Mouse (Mus musculus): ENCODE data around the gene Smco2. TPM values are rescaled to one million over a fixed set of nuclear protein-coding genes. Genes with fewer than 3 reads are reported as not detected.

Gene Smco2
- 0.11 and 0.39 TPM in 2 replicates for polyA plus RNA-seq (2015; fragmentation: Nextera tagmentation; extraction: Ambion mirVana)

- Histone ChIP-seq H3K4me1 (ENCODE audit: control insufficient read depth, insufficient read depth, low read length) (peaks cover 22% of the 10 kb centered on the region), H3K36me3 (ENCODE audit: control insufficient read depth, insufficient read depth) (no peaks in the 10 kb centered on the region), H3K27me3 (ENCODE audit: control insufficient read depth, insufficient read depth, low read length) (no peaks in the 10 kb centered on the region), H3K27ac (ENCODE audit: low read length) (no peak within 1 kb of the TSS), H3K9ac (ENCODE audit: low read length) (no peak within 1 kb of the TSS), H3K4me3 (ENCODE audit: low read length) (no peak within 1 kb of the TSS), H3K4me2 (ENCODE audit: low read depth, low read length) (no peak within 1 kb of the TSS), H3K9me3 (replicated peaks; ENCODE audit: control insufficient read depth, low read length) (no peaks in the 10 kb centered on the region)
- no peak for ATAC-seq (replicated peaks; ENCODE audit: extremely low read depth, insufficient read depth, low FRiP score)
- 82% methylated on average over 4 of the region's 4 CpGs for WGBS
Measured at GRCm38 (mm10) chr6:146850050-146850449, at the start of gene Smco2. Gene Smco2, plus strand, starts transcription at chr6:146850104.

GRCm38 (mm10) chr6:146809991-146810390 lies 39.9 kb upstream of the Smco2 start:
- Histone ChIP-seq H3K27ac (ENCODE audit: low read length) (no peak overlapping the region), H3K9ac (ENCODE audit: low read length) (no peak overlapping the region), H3K4me3 (ENCODE audit: low read length) (no peak overlapping the region), H3K27me3 (ENCODE audit: control insufficient read depth, insufficient read depth, low read length) (no peaks in the 10 kb centered on the region), H3K4me1 (ENCODE audit: control insufficient read depth, insufficient read depth, low read length) (no peaks in the 10 kb centered on the region), H3K36me3 (ENCODE audit: control insufficient read depth, insufficient read depth) (peaks cover 7% of the 10 kb centered on the region; the same call in 1 of the 2 replicates), H3K9me3 (replicated peaks; ENCODE audit: control insufficient read depth, low read length) (no peaks in the 10 kb centered on the region), H3K4me2 (ENCODE audit: low read depth, low read length) (no peak overlapping the region)
- WGBS = 78% methylated on average over 6 of the region's 6 CpGs
- ATAC-seq (replicated peaks; ENCODE audit: extremely low read depth, insufficient read depth, low FRiP score) = no peak

GRCm38 (mm10) chr6:146813007-146813406 lies 36.9 kb upstream of the Smco2 start:
- peaks cover 3% of the 10 kb centered on the region; the same call in 1 of the 2 replicates for H3K36me3 ChIP-seq (ENCODE audit: control insufficient read depth, insufficient read depth)
- no peak for ATAC-seq (replicated peaks; ENCODE audit: extremely low read depth, insufficient read depth, low FRiP score)
- no peaks in the 10 kb centered on the region for H3K4me1 ChIP-seq (ENCODE audit: control insufficient read depth, insufficient read depth, low read length)

GRCm38 (mm10) chr6:146820177-146820965 lies 29.5 kb upstream of the Smco2 start:
- no peaks in the 10 kb centered on the region for H3K36me3 ChIP-seq (ENCODE audit: control insufficient read depth, insufficient read depth)
- no peak overlapping the region for H3K4me3 ChIP-seq (ENCODE audit: low read length)
- H3K27me3 ChIP-seq (ENCODE audit: control insufficient read depth, insufficient read depth, low read length) = no peaks in the 10 kb centered on the region
- ATAC-seq (replicated peaks; ENCODE audit: extremely low read depth, insufficient read depth, low FRiP score) = no peak
- H3K27ac ChIP-seq (ENCODE audit: low read length) = no peak overlapping the region
- H3K9me3 ChIP-seq (replicated peaks; ENCODE audit: control insufficient read depth, low read length) = no peaks in the 10 kb centered on the region
- no peak overlapping the region for H3K4me2 ChIP-seq (ENCODE audit: low read depth, low read length)
- 80% methylated on average over 29 of the region's 29 CpGs for WGBS
- no peak overlapping the region for H3K9ac ChIP-seq (ENCODE audit: low read length)
- no peaks in the 10 kb centered on the region for H3K4me1 ChIP-seq (ENCODE audit: control insufficient read depth, insufficient read depth, low read length)

More at GRCm38 (mm10) chr6:146813007-146813406, 36.9 kb upstream of the Smco2 start:
- Histone ChIP-seq H3K4me3 (ENCODE audit: low read length) (no peak overlapping the region), H3K9ac (ENCODE audit: low read length) (no peak overlapping the region), H3K27ac (ENCODE audit: low read length) (no peak overlapping the region), H3K4me2 (ENCODE audit: low read depth, low read length) (no peak overlapping the region), H3K27me3 (ENCODE audit: control insufficient read depth, insufficient read depth, low read length) (no peaks in the 10 kb centered on the region), H3K9me3 (replicated peaks; ENCODE audit: control insufficient read depth, low read length) (no peaks in the 10 kb centered on the region)
- WGBS = 84% methylated on average over 5 of the region's 5 CpGs

- Histone ChIP-seq H3K9ac (ENCODE audit: low read length) (no peak overlapping the region), H3K36me3 (ENCODE audit: control insufficient read depth, insufficient read depth) (no peaks in the 10 kb centered on the region), H3K4me1 (ENCODE audit: control insufficient read depth, insufficient read depth, low read length) (no peaks in the 10 kb centered on the region), H3K27ac (ENCODE audit: low read length) (no peak overlapping the region), H3K4me3 (ENCODE audit: low read length) (no peak overlapping the region), H3K27me3 (ENCODE audit: control insufficient read depth, insufficient read depth, low read length) (no peaks in the 10 kb centered on the region), H3K9me3 (replicated peaks; ENCODE audit: control insufficient read depth, low read length) (no peaks in the 10 kb centered on the region), H3K4me2 (ENCODE audit: low read depth, low read length) (no peak overlapping the region)
- ATAC-seq (replicated peaks; ENCODE audit: extremely low read depth, insufficient read depth, low FRiP score) = no peak
- 86% methylated on average over 13 of the region's 13 CpGs for WGBS
Measured at GRCm38 (mm10) chr6:146821958-146822357, 27.9 kb upstream of the Smco2 start.

- H3K27ac ChIP-seq (ENCODE audit: low read length) = no peak overlapping the region
- WGBS = 41% methylated on average over 16 of the region's 16 CpGs
- H3K27me3 ChIP-seq (ENCODE audit: control insufficient read depth, insufficient read depth, low read length) = no peaks in the 10 kb centered on the region
- no peak overlapping the region for H3K4me3 ChIP-seq (ENCODE audit: low read length)
- H3K9ac ChIP-seq (ENCODE audit: low read length) = no peak overlapping the region
- H3K9me3 ChIP-seq (replicated peaks; ENCODE audit: control insufficient read depth, low read length) = no peaks in the 10 kb centered on the region
- H3K36me3 ChIP-seq (ENCODE audit: control insufficient read depth, insufficient read depth) = no peaks in the 10 kb centered on the region
- no peak for ATAC-seq (replicated peaks; ENCODE audit: extremely low read depth, insufficient read depth, low FRiP score)
- no peaks in the 10 kb centered on the region for H3K4me1 ChIP-seq (ENCODE audit: control insufficient read depth, insufficient read depth, low read length)
- no peak overlapping the region for H3K4me2 ChIP-seq (ENCODE audit: low read depth, low read length)
Measured at GRCm38 (mm10) chr6:146824727-146825486, 25.0 kb upstream of the Smco2 start.

GRCm38 (mm10) chr6:146825487-146825773 lies 24.5 kb upstream of the Smco2 start:
- H3K9me3 ChIP-seq (replicated peaks; ENCODE audit: control insufficient read depth, low read length) = no peaks in the 10 kb centered on the region
- H3K36me3 ChIP-seq (ENCODE audit: control insufficient read depth, insufficient read depth) = no peaks in the 10 kb centered on the region
- WGBS = 70% methylated on average over 1 of the region's 1 CpGs
- no peak overlapping the region for H3K4me2 ChIP-seq (ENCODE audit: low read depth, low read length)
- H3K4me3 ChIP-seq (ENCODE audit: low read length) = no peak overlapping the region
- no peaks in the 10 kb centered on the region for H3K27me3 ChIP-seq (ENCODE audit: control insufficient read depth, insufficient read depth, low read length)
- no peak overlapping the region for H3K9ac ChIP-seq (ENCODE audit: low read length)
- H3K27ac ChIP-seq (ENCODE audit: low read length) = no peak overlapping the region
- no peak for ATAC-seq (replicated peaks; ENCODE audit: extremely low read depth, insufficient read depth, low FRiP score)
- no peaks in the 10 kb centered on the region for H3K4me1 ChIP-seq (ENCODE audit: control insufficient read depth, insufficient read depth, low read length)

GRCm38 (mm10) chr6:146831320-146831719 lies 18.6 kb upstream of the Smco2 start:
- Histone ChIP-seq H3K4me2 (ENCODE audit: low read depth, low read length) (no peak overlapping the region), H3K9me3 (replicated peaks; ENCODE audit: control insufficient read depth, low read length) (no peaks in the 10 kb centered on the region), H3K27me3 (ENCODE audit: control insufficient read depth, insufficient read depth, low read length) (no peaks in the 10 kb centered on the region), H3K4me3 (ENCODE audit: low read length) (no peak overlapping the region), H3K4me1 (ENCODE audit: control insufficient read depth, insufficient read depth, low read length) (peaks cover 8% of the 10 kb centered on the region; the same call in 1 of the 2 replicates), H3K9ac (ENCODE audit: low read length) (no peak overlapping the region), H3K36me3 (ENCODE audit: control insufficient read depth, insufficient read depth) (no peaks in the 10 kb centered on the region), H3K27ac (ENCODE audit: low read length) (no peak overlapping the region)
- WGBS = 90% methylated on average over 12 of the region's 12 CpGs
- ATAC-seq (replicated peaks; ENCODE audit: extremely low read depth, insufficient read depth, low FRiP score) = no peak

Data from heart, embryonic 16.5 days (tissue).